Mouse (Mus musculus): ENCODE results near the gene Cchcr1. TPM values are rescaled to one million over a fixed set of nuclear protein-coding genes. Genes with fewer than 3 reads are reported as not detected.

Cchcr1 gene
- polyA plus RNA-seq, 1 experiment, result 19.3 TPM

DNA sequence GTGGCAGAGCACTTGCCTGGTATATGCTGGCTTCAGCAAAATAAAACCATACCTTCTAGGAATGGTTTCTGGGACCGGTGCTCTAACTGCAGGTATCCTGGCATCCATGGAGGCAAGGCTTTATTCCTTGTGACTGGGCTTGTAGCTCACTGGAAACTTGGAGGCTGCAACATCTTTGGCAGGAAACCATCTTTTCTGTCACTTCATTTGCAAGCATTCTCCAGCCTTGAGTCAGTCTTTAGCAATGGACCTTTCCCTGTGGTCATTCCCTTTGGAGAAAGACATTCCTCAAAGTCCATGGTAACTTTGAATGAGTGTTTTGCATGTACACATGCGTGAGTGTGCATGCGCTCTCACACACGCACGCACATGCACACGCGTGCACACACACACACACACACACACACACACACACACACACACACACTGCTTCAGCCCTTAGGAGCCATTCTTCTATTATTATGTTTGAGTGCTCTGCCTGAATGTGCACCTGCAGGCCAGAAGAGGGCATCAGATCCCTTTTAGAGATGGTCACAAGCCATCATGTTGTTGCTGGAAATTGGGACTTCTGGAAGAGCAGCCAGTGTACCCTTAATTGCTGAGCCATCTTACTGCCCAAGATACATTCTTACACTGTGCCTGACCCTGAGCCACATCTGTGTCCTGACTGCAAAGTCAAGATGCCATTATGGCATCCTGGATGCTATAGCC, 3.8 kb upstream of the Cchcr1 start:
- no peak for TF ChIP-seq POLR2A (IDR thresholded peaks at IDR 0.05; ENCODE audit: control insufficient read depth, extremely low read depth, insufficient read depth, low read length, poor library complexity)
- TF ChIP-seq CTCF (IDR thresholded peaks at IDR 0.05; ENCODE audit: borderline replicate concordance, control insufficient read depth, extremely low read depth, insufficient read depth, low read length, poor library complexity), result no peak
- peaks cover 20% of the 10 kb centered on the region for H3K4me1 ChIP-seq (replicated peaks; ENCODE audit: control insufficient read depth, insufficient read depth, low read length)
- no peak for DNase-seq
- H3K36me3 ChIP-seq (ENCODE audit: control insufficient read depth, insufficient read depth, low read length), result no peaks in the 10 kb centered on the region; the same call in 1 of the 2 replicates
- no peaks in the 10 kb centered on the region for H3K27me3 ChIP-seq (ENCODE audit: control insufficient read depth, insufficient read depth, low read length)
- no peak overlapping the region for H3K4me3 ChIP-seq (ENCODE audit: control insufficient read depth, insufficient read depth, low read length)
- no peak overlapping the region for H3K27ac ChIP-seq (ENCODE audit: control insufficient read depth, insufficient read depth, low read length)
- 95% methylated on average over 7 of the region's 7 CpGs for WGBS

GRCm38 (mm10) chr17:35513886-35514285, 3.0 kb upstream of the Cchcr1 start:
- Histone ChIP-seq H3K27me3 (ENCODE audit: control insufficient read depth, insufficient read depth, low read length) (no peaks in the 10 kb centered on the region), H3K36me3 (ENCODE audit: control insufficient read depth, insufficient read depth, low read length) (no peaks in the 10 kb centered on the region; the same call in 1 of the 2 replicates), H3K27ac (ENCODE audit: control insufficient read depth, insufficient read depth, low read length) (no peak overlapping the region), H3K4me1 (replicated peaks; ENCODE audit: control insufficient read depth, insufficient read depth, low read length) (peaks cover 20% of the 10 kb centered on the region), H3K4me3 (ENCODE audit: control insufficient read depth, insufficient read depth, low read length) (no peak overlapping the region)
- WGBS, result 33% methylated on average over 2 of the region's 2 CpGs
- DNase-seq, result peak; percentile 86
- TF ChIP-seq POLR2A (IDR thresholded peaks at IDR 0.05; ENCODE audit: control insufficient read depth, extremely low read depth, insufficient read depth, low read length, poor library complexity) (no peak), CTCF (IDR thresholded peaks at IDR 0.05; ENCODE audit: borderline replicate concordance, control insufficient read depth, extremely low read depth, insufficient read depth, low read length, poor library complexity) (no peak)

DNA sequence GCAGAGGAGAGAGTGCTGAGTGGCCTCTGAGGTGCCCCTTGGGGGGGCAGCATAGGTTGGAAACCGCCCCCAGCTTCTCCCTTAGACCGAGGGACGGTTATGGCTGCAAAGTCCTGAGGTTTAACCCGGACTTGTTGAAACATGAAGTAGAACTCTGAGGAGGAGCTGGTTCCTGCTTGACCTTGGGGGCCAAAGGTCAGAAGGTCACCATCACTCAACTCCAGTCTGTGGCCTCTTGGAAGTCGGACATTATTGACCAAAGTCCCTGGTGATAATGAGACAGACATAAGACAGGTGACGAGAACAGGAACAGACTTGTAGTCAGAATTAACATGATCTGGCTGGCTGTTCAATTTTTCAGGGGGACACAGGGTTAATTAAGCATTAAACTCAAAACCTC, 2.1 kb upstream of the Cchcr1 start:
- no peaks in the 10 kb centered on the region for H3K27me3 ChIP-seq (ENCODE audit: control insufficient read depth, insufficient read depth, low read length)
- H3K27ac ChIP-seq (ENCODE audit: control insufficient read depth, insufficient read depth, low read length), result no peak overlapping the region
- TF ChIP-seq POLR2A (IDR thresholded peaks at IDR 0.05; ENCODE audit: control insufficient read depth, extremely low read depth, insufficient read depth, low read length, poor library complexity), result no peak
- no peaks in the 10 kb centered on the region; the same call in 1 of the 2 replicates for H3K36me3 ChIP-seq (ENCODE audit: control insufficient read depth, insufficient read depth, low read length)
- WGBS, result 96% methylated on average over 6 of the region's 6 CpGs
- H3K4me3 ChIP-seq (ENCODE audit: control insufficient read depth, insufficient read depth, low read length), result no peak overlapping the region
- DNase-seq, result no peak
- peaks cover 20% of the 10 kb centered on the region for H3K4me1 ChIP-seq (replicated peaks; ENCODE audit: control insufficient read depth, insufficient read depth, low read length)

DNA sequence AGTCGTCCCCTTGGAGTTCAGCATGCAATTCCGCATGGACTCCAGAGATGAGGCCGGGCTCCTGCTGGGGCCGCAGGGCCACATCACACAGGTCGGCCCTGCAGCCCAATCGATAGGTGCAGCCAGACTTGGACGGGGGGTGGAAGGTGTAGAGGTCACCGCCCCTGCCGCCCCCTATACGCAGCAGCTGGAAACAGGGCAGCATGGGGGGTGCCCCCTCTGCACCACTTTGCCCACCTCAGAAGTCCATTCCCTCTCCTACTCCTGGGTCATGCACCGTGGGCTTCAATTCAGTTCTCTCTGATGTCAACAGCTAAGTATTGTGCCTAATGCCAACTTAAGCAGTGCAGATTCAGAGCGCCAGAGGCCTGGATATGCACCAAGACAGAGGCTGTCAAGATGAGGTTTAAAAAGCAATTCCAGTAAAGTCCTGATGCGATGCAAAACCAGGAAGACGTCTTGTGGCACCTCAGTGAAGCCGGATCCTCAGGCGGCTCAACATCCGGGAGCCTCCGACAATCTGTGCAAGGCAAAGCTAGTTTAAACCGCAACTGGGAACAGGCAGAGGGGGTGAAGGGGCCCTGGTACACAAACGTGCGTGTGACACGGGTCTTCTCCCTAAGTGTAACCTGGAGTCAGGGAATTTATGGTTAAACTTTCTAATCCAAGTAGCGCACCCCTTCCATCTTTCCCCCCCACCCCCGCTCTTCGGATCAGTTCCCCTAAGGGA, 824 bp upstream of the Cchcr1 start:
- H3K4me3 ChIP-seq (ENCODE audit: control insufficient read depth, insufficient read depth, low read length), result peak overlapping the region; percentile 67
- 24% methylated on average over 25 of the region's 25 CpGs for WGBS
- no peaks in the 10 kb centered on the region; the same call in 1 of the 2 replicates for H3K36me3 ChIP-seq (ENCODE audit: control insufficient read depth, insufficient read depth, low read length)
- no peak overlapping the region for H3K27ac ChIP-seq (ENCODE audit: control insufficient read depth, insufficient read depth, low read length)
- H3K4me1 ChIP-seq (replicated peaks; ENCODE audit: control insufficient read depth, insufficient read depth, low read length), result peaks cover 20% of the 10 kb centered on the region
- DNase-seq, result peak; percentile 44
- TF ChIP-seq CTCF (IDR thresholded peaks at IDR 0.05; ENCODE audit: borderline replicate concordance, control insufficient read depth, extremely low read depth, insufficient read depth, low read length, poor library complexity) (no peak), POLR2A (IDR thresholded peaks at IDR 0.05; ENCODE audit: control insufficient read depth, extremely low read depth, insufficient read depth, low read length, poor library complexity) (no peak)
- no peaks in the 10 kb centered on the region for H3K27me3 ChIP-seq (ENCODE audit: control insufficient read depth, insufficient read depth, low read length)

DNA sequence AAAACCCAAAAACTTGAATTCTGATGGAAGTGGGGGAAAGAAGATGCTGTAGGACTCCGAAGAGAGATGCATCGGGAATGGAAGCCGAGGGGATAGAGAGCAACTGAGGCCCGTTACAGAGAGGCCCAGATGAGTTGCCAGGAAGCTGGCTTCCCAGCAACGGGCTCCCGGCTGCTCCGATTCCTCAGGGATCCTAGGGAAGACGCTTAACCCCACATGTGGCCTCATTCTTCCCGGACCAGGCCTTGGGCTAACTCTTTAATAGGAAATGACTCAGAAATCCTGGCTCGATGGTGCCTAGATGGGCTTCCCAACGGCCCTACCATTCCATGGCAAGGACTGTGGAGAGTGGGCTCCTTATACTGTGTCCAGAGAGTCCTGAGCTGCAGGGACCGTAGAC, 626 bp downstream of the Cchcr1 start:
- Histone ChIP-seq H3K4me1 (replicated peaks; ENCODE audit: control insufficient read depth, insufficient read depth, low read length) (peaks cover 20% of the 10 kb centered on the region), H3K27ac (ENCODE audit: control insufficient read depth, insufficient read depth, low read length) (no peak overlapping the region), H3K36me3 (ENCODE audit: control insufficient read depth, insufficient read depth, low read length) (no peaks in the 10 kb centered on the region; the same call in 1 of the 2 replicates), H3K4me3 (ENCODE audit: control insufficient read depth, insufficient read depth, low read length) (peak overlapping the region; percentile 67), H3K27me3 (ENCODE audit: control insufficient read depth, insufficient read depth, low read length) (no peaks in the 10 kb centered on the region)
- no peak for TF ChIP-seq CTCF (IDR thresholded peaks at IDR 0.05; ENCODE audit: borderline replicate concordance, control insufficient read depth, extremely low read depth, insufficient read depth, low read length, poor library complexity)
- no peak for TF ChIP-seq POLR2A (IDR thresholded peaks at IDR 0.05; ENCODE audit: control insufficient read depth, extremely low read depth, insufficient read depth, low read length, poor library complexity)
- DNase-seq, result peak; percentile 10
- 23% methylated on average over 12 of the region's 12 CpGs for WGBS

DNA sequence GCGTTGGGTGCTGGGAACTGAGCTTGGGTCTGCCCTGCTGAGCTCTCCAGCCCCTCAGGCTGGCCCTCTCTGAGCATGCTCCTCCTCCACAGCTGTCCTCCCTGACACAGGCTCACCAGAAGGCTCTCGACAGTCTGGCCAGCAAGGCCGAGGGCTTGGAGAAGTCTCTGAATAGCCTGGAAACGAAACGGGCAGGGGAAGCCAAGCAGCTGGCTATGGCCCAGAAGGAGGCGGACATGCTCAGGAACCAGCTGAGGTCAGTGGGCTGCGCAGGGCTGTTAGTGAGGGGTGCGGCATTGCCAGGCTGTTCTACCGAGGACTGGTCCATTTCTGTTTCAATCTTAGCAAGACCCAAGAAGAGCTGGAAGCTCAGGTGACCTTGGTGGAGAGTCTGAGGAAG, 7.5 kb downstream of the Cchcr1 start:
- DNase-seq, result no peak
- Histone ChIP-seq H3K27me3 (ENCODE audit: control insufficient read depth, insufficient read depth, low read length) (no peaks in the 10 kb centered on the region), H3K36me3 (ENCODE audit: control insufficient read depth, insufficient read depth, low read length) (no peaks in the 10 kb centered on the region), H3K27ac (ENCODE audit: control insufficient read depth, insufficient read depth, low read length) (no peak overlapping the region), H3K4me1 (replicated peaks; ENCODE audit: control insufficient read depth, insufficient read depth, low read length) (peaks cover 14% of the 10 kb centered on the region), H3K4me3 (ENCODE audit: control insufficient read depth, insufficient read depth, low read length) (no peak overlapping the region)
- TF ChIP-seq POLR2A (IDR thresholded peaks at IDR 0.05; ENCODE audit: control insufficient read depth, extremely low read depth, insufficient read depth, low read length, poor library complexity) (no peak), CTCF (IDR thresholded peaks at IDR 0.05; ENCODE audit: borderline replicate concordance, control insufficient read depth, extremely low read depth, insufficient read depth, low read length, poor library complexity) (no peak)
- 90% methylated on average over 9 of the region's 9 CpGs for WGBS

Measured in thymus, adult 2 months (tissue).